Mouse (Mus musculus): ENCODE measurements around the gene Sult2a8. TPM values are rescaled to one million over a fixed set of nuclear protein-coding genes. Genes with fewer than 3 reads are reported as not detected.
"Not testable (repeated sequence)": the region's sequence is repeated elsewhere in the genome, so short reads cannot be mapped to it uniquely, and the experiment has no call there.

Sult2a8 gene
- not detected in 2 replicates for polyA plus RNA-seq (2012; rRNA removed)

GRCm38 (mm10) chr7:14446534-14446933 is at the start of gene Sult2a8:
Gene Sult2a8 (minus strand): TSS chr7:14446769.
- DNase-seq (ENCODE audit: extremely low spot score in 1 of 2, low spot score in 1 of 2): no peak

- no peak for DNase-seq (ENCODE audit: extremely low spot score in 1 of 2, low spot score in 1 of 2)
Observed at GRCm38 (mm10) chr7:14494130-14494529, 47.6 kb upstream of the Sult2a8 start, which contains the start of gene Sult2a7. Gene Sult2a7 (minus strand): TSS chr7:14494230.

GRCm38 (mm10) chr7:14492886-14493285 is 46.3 kb upstream of the Sult2a8 start:
- DNase-seq (ENCODE audit: extremely low spot score in 1 of 2, low spot score in 1 of 2): no peak

- no peak for DNase-seq (ENCODE audit: extremely low spot score in 1 of 2, low spot score in 1 of 2)
Observed at GRCm38 (mm10) chr7:14439581-14439980, 7.0 kb downstream of the Sult2a8 start.

- no peak for DNase-seq (ENCODE audit: extremely low spot score in 1 of 2, low spot score in 1 of 2)
Observed at GRCm38 (mm10) chr7:14438484-14438883, 8.1 kb downstream of the Sult2a8 start.

- no peak for DNase-seq (ENCODE audit: extremely low spot score in 1 of 2, low spot score in 1 of 2)
Observed at GRCm38 (mm10) chr7:14438029-14438428, 8.5 kb downstream of the Sult2a8 start.

- not testable (repeated sequence) for DNase-seq (ENCODE audit: extremely low spot score in 1 of 2, low spot score in 1 of 2)
Observed at GRCm38 (mm10) chr7:14399363-14399762, 47.2 kb downstream of the Sult2a8 start.

- no peak for DNase-seq (ENCODE audit: extremely low spot score in 1 of 2, low spot score in 1 of 2)
Observed at GRCm38 (mm10) chr7:14396462-14396861, 50.1 kb downstream of the Sult2a8 start.

Other genes with a start within 250 kb of the Sult2a8 start
- not detected in 2 replicates for gene Sult2a6, start 191.9 kb downstream of the Sult2a8 start, polyA plus RNA-seq (2012; rRNA removed)
- gene Obox8, start 113.2 kb downstream of the Sult2a8 start, polyA plus RNA-seq (2012; rRNA removed): not detected in 2 replicates
- not detected in 2 replicates for gene Sult2a7, start 47.5 kb upstream of the Sult2a8 start, polyA plus RNA-seq (2012; rRNA removed)
- gene Vmn1r90, start 116.7 kb upstream of the Sult2a8 start, polyA plus RNA-seq (2012; rRNA removed): 0.52 and 0.53 TPM in 2 replicates
- gene Obox7, start 212.7 kb upstream of the Sult2a8 start, polyA plus RNA-seq (2012; rRNA removed): 0.06 and 0.15 TPM in 2 replicates